Mouse (Mus musculus) erythroblast, embryonic 14.5 days (primary cell): ENCODE results near the gene H2-T24.

Experiments used
- GATA1 ChIP-seq: IDR thresholded peaks from 2 replicates; pipeline ENCODE4 v1.6.1; 2012; ENCODE audit warnings: low read length, inconsistent platforms, mixed read lengths
- TAL1 ChIP-seq: IDR thresholded peaks from 3 replicates; pipeline ENCODE4 v1.6.1; 2012; ENCODE audit warnings: low read length, inconsistent platforms, mixed read lengths

DNA sequence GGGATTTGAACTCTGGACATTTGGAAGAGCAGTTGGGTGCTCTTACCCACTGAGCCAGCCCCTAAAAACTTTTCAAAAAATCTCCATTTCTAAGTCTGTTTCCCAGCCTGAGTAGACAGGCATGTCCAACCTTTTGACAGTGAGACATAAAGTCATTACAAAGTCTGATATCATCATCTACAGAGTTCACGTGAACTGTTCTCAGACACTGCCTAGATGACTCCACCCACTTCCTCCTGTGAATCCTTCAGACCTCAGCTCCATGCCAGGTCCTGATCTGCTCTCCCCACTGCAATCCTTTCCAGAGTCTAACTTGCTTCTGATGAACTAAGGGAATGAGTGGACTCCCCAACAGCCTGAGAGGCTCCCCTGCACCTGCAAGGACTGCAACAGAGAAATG, 48.2 kb downstream of the H2-T24 start:
- TF ChIP-seq GATA1: no peak
- TF ChIP-seq TAL1: no peak
